Mouse (Mus musculus) midbrain, embryonic 10.5 days (tissue): ENCODE data around the gene H2-T24. TPM values are rescaled to one million over a fixed set of nuclear protein-coding genes. Genes with fewer than 3 reads are reported as not detected.
"Not testable (repeated sequence)": the region's sequence is repeated elsewhere in the genome, so short reads cannot be mapped to it uniquely, and the experiment has no call there.

Experiments
- DNase-seq: peaks from one replicate; pipeline ENCODE4 v3.0.0-alpha.2; 2017; ENCODE audit warnings: low spot score
- H3K27ac ChIP-seq: fragments of 300-500 bp; sonication (generic); replicated peaks from 2 replicates; pipeline ENCODE4 v1.5.1; 2016; ENCODE audit warnings: mild to moderate bottlenecking
- H3K27me3 ChIP-seq: fragments of 300-500 bp; sonication (generic); 2 replicates; pipeline ENCODE4 v1.6.1; 2016; ENCODE audit warnings: low read depth, mild to moderate bottlenecking; ENCODE audit not compliant: poor library complexity, severe bottlenecking
- H3K36me3 ChIP-seq: fragments of 300-500 bp; sonication (generic); 2 replicates; pipeline ENCODE4 v1.6.1; 2016; ENCODE audit warnings: mild to moderate bottlenecking, moderate library complexity
- H3K4me1 ChIP-seq: fragments of 300-500 bp; sonication (generic); 2 replicates; pipeline ENCODE4 v1.6.1; 2016
- H3K4me3 ChIP-seq: fragments of 300-500 bp; sonication (generic); 2 replicates; pipeline ENCODE4 v1.5.1; 2016; ENCODE audit warnings: mild to moderate bottlenecking, moderate library complexity
- H3K9me3 ChIP-seq: fragments of 300-500 bp; sonication (generic); replicated peaks from 2 replicates; pipeline ENCODE4 v1.6.1; 2016; ENCODE audit warnings: mild to moderate bottlenecking
- WGBS: fragments of 180-500 bp; shearing (Covaris S2); methylation state at CpG from one replicate; pipeline ENCODE4 v1.1.7; 2016; 5-methylcytosine and 5-hydroxymethylcytosine counted together
- polyA plus RNA-seq: library from polyadenylated mRNA; unstranded; fragments of >200 nt; fragmentation: Nextera tagmentation; extraction: Ambion mirVana; gene quantifications from 2 replicates; pipeline ENCODE4 v1.2.1, GENCODE M21; 2016

Gene H2-T24
- polyA plus RNA-seq, 1 experiment from 2014 or later: 4.4 TPM

DNA sequence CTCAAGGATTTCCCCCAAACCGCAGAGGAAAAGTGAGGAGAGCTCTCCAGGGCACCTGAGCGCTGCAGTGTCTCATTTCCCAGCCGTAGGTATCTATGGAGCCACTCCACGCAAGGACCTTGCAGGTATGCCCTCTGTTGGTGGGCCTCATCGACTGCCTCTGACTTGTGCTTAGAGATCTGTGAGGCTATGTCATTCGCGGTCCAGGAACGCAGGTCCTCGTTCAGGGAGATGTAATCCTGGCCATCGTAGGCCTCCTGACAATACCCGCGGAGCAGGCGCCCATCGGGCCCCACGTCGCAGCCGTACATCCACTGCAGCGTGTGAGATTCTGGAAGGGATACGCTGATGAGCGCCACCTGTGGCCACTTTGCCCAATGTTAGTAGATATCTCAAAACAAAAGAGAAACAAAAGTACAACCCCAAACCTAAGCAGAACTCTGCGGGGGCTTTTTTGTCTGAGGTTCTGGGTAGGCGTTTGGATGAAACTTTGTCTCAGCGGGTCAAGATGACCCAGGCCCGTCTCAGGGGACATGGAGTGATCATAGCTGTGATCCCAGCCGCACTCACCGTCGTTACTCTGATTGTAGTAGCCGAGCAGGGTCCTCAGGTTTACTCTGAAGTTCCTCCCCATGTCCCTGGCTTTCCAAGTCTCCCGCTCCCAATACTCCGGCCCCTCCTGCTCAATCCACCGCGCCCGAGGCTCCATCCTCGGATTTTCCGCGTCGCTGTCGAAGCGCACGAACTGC is 11.4 kb upstream of the H2-T24 start:
- not testable (repeated sequence) for H3K9me3 ChIP-seq, H3K36me3 ChIP-seq, H3K27me3 ChIP-seq
- WGBS: 2% methylated on average over 40 of the region's 40 CpGs
- Histone ChIP-seq H3K27ac (peak overlapping the region; percentile 73), H3K4me3 (peak overlapping the region; percentile 61), H3K4me1 (peaks cover 15% of the 10 kb centered on the region)
- peak; percentile 42 for DNase-seq

DNA sequence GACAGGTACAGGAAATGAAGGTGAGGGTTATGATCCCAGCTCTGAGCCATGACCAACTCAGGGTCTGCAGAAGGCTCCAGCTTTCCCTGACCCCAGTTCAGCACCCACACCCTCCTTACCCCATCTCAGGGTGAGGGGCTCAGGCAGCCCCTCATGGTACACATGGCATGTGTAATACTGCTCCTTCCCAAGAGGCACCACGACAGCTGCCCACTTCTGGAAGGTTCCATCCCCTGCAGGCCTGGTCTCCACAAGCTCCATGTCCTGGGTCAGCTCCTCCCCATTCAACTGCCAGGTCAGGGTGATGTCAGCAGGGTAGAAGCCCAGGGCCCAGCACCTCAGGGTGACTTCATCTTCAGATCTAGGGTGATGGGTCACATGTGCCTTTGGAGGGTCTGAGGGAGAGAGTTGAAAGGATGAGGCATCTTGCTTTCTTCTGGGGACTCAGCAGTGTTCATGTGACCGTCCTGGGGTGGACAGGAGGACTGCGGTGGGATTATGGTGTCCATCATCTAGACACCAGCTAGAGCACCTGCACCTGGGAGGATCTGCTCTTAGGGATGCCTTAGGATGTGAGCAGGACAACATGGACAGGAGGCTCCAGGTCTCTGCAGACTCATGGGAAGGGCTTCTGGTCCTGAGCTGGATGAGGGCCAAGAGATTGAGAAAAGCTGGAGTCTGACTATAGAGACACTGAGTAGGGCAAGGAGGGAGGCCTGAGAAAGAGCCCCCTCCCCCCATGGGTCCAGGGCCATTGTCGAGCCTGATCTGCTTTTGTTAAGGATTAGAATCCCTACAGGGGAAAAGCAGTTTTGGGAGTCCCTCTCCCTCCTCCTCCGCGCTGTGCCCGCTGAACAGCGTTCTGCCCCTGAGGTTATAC is 10.6 kb upstream of the H2-T24 start:
- 41% methylated on average over 8 of the region's 8 CpGs for WGBS
- peak overlapping the region; percentile 61 for H3K4me3 ChIP-seq
- not testable (repeated sequence) for DNase-seq

DNA sequence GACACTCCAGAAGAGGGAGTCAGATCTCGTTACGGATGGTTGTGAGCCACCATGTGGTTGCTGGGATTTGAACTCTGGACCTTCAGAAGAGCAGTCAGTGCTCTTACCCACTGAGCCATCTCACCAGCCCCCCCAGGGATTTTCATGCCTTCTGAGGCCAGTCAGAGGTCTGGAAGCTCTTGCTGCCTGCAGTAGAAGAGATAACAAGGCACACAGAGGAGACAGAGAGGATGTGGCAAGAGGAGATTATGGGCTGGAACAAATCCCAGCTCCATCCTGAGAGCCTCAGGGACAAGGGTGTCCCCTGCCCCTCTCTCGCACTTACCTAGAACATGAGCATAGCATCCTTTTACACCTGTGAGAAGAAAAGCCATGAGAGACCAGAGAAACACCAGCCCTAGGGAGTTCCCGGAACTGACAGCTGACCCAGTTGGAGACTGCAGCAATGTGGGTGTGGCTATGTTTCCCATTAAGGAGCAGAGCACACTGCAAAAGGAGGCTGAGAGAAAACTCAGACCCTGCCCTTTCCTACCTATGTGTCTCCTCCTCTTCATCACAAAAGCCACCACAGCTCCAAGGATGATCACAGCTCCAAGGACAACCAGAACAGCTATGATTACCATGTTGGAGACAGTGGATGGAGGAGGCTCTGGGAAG is 9.8 kb upstream of the H2-T24 start:
- H3K27me3 ChIP-seq, H3K27ac ChIP-seq, H3K36me3 ChIP-seq, DNase-seq, H3K4me3 ChIP-seq, H3K9me3 ChIP-seq: not testable (repeated sequence)
- WGBS: 93% methylated on average over 4 of the region's 4 CpGs
- H3K4me1 ChIP-seq: peaks cover 17% of the 10 kb centered on the region

More for the DNA sequence above, 10.6 kb upstream of the H2-T24 start:
- Histone ChIP-seq H3K27ac (peak overlapping the region; percentile 46; the same call in 1 of the 2 replicates), H3K4me1 (peaks cover 15% of the 10 kb centered on the region)
- not testable (repeated sequence) for H3K36me3 ChIP-seq, H3K27me3 ChIP-seq, H3K9me3 ChIP-seq

GRCm38 (mm10) chr17:36028879-36029619 is 8.7 kb upstream of the H2-T24 start:
- peaks cover 7% of the 10 kb centered on the region for H3K27me3 ChIP-seq
- no peak overlapping the region for H3K27ac ChIP-seq
- no peak for DNase-seq
- no peaks in the 10 kb centered on the region for H3K36me3 ChIP-seq
- no peak overlapping the region for H3K4me3 ChIP-seq
- peaks cover 18% of the 10 kb centered on the region for H3K4me1 ChIP-seq
- WGBS: 79% methylated on average over 7 of the region's 7 CpGs
- no peaks in the 10 kb centered on the region for H3K9me3 ChIP-seq

DNA sequence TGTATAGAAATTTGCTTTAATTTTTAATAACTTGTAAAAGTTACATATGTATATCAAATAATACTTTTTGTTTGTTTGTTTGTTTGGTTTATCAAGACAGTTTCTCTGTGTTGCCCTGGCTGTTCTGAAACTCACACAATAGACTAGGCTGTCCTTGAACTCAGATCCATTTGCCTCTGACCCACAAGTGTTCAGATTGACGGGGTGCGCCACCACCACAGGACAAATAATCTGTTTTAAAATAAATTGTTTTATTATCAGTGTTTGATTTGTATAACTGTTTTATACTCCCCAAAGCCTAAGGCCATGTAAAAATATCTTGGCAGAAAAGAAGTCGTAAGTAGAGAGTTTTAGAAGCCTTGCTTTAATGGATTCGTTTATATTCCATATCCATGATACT is 7.3 kb upstream of the H2-T24 start:
- Histone ChIP-seq H3K27me3 (peaks cover 7% of the 10 kb centered on the region), H3K4me3 (no peak overlapping the region), H3K27ac (no peak overlapping the region), H3K4me1 (peaks cover 18% of the 10 kb centered on the region), H3K9me3 (no peaks in the 10 kb centered on the region), H3K36me3 (no peaks in the 10 kb centered on the region)
- DNase-seq: no peak
- WGBS: 93% methylated on average over 4 of the region's 4 CpGs

DNA sequence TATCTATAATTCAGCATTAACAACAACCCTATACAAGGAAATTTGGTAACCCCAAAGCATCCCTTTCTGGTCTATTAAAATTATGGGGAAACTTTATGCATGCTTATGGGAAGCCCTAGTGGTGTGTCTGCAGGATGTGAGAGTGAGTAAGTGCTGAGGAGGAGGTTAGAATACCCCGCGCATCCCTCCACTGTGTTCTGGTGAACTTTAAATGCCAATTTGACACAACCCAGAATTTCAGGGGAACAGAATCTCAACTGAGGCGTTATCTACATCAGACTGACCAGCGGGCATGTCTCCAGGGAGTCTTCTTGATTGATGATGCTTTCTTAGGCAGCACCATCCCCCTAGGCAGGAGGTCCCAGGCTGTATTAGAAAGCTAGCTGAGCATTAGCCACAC is 5.5 kb upstream of the H2-T24 start:
- WGBS: 95% methylated on average over 4 of the region's 4 CpGs
- no peak overlapping the region for H3K4me3 ChIP-seq

GRCm38 (mm10) chr17:36025197-36025596 is 4.8 kb upstream of the H2-T24 start:
- H3K27ac ChIP-seq: no peak overlapping the region
- 71% methylated on average over 5 of the region's 5 CpGs for WGBS
- DNase-seq: no peak

More for the DNA sequence above, 5.5 kb upstream of the H2-T24 start:
- no peak for DNase-seq
- H3K27ac ChIP-seq: no peak overlapping the region
- H3K4me1 ChIP-seq: peaks cover 10% of the 10 kb centered on the region; the same call in 1 of the 2 replicates
- H3K27me3 ChIP-seq: no peaks in the 10 kb centered on the region
- H3K36me3 ChIP-seq: no peaks in the 10 kb centered on the region
- H3K9me3 ChIP-seq: no peaks in the 10 kb centered on the region

GRCm38 (mm10) chr17:36023710-36024654 is 3.6 kb upstream of the H2-T24 start:
- no peaks in the 10 kb centered on the region for H3K27me3 ChIP-seq
- H3K4me3 ChIP-seq: no peak overlapping the region
- H3K9me3 ChIP-seq: no peaks in the 10 kb centered on the region
- DNase-seq: no peak
- 79% methylated on average over 9 of the region's 9 CpGs for WGBS
- H3K4me1 ChIP-seq: peaks cover 14% of the 10 kb centered on the region
- H3K27ac ChIP-seq: no peak overlapping the region
- H3K36me3 ChIP-seq: no peaks in the 10 kb centered on the region

More at GRCm38 (mm10) chr17:36025197-36025596, 4.8 kb upstream of the H2-T24 start:
- Histone ChIP-seq H3K36me3 (no peaks in the 10 kb centered on the region), H3K27me3 (no peaks in the 10 kb centered on the region), H3K4me1 (peaks cover 17% of the 10 kb centered on the region), H3K4me3 (no peak overlapping the region), H3K9me3 (no peaks in the 10 kb centered on the region)

DNA sequence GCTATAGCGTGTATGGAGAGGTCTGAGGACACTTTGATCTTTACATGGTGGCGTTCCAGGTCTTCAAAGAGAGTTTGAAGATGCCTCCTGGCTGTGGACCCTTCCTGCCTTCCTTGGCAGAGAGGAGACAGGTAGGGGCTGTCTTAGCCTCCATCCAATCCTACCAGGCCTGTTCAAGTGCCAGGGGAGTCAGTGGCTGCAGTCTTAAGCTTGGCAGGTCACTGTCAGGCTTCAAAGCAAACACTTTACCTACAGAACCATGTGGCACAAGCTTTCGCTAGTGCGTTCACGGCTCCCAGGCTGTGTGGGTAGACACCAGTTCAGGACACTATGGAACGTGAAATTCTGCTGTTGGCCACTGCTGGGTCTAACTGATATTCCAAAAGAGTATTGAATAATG is 2.6 kb upstream of the H2-T24 start:
- no peaks in the 10 kb centered on the region for H3K9me3 ChIP-seq
- no peak overlapping the region for H3K27ac ChIP-seq
- H3K27me3 ChIP-seq: no peaks in the 10 kb centered on the region
- H3K36me3 ChIP-seq: no peaks in the 10 kb centered on the region
- peaks cover 14% of the 10 kb centered on the region for H3K4me1 ChIP-seq
- 92% methylated on average over 6 of the region's 6 CpGs for WGBS
- no peak for DNase-seq
- no peak overlapping the region for H3K4me3 ChIP-seq

DNA sequence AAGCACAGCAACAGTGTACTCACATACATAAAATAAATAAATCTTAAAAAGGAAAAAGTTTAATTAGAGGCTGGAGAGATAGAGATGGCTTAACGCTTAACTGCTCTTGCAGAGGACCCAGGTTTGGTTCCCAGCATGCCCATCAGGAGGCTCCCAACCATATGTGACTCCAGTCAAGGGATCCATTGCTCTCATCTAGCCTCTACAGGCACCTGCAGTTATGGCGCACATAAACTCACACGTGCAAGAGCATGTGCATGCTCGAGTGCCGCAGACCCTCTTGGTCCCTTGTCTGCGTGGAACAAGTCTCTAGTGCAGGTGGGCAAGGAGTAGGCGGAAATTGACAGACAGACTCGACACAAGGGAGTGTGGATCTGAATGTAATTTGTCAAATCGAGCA is 1.7 kb upstream of the H2-T24 start:
- H3K27me3 ChIP-seq: no peaks in the 10 kb centered on the region
- H3K4me1 ChIP-seq: peaks cover 14% of the 10 kb centered on the region
- no peak overlapping the region for H3K27ac ChIP-seq
- WGBS: 94% methylated on average over 9 of the region's 9 CpGs
- DNase-seq: no peak
- H3K36me3 ChIP-seq: no peaks in the 10 kb centered on the region
- no peak overlapping the region for H3K4me3 ChIP-seq
- no peaks in the 10 kb centered on the region for H3K9me3 ChIP-seq

GRCm38 (mm10) chr17:36021309-36021708 is 949 bp upstream of the H2-T24 start:
- H3K27me3 ChIP-seq: no peaks in the 10 kb centered on the region
- peaks cover 14% of the 10 kb centered on the region for H3K4me1 ChIP-seq
- H3K36me3 ChIP-seq: no peaks in the 10 kb centered on the region
- H3K4me3 ChIP-seq: no peak overlapping the region
- DNase-seq: no peak
- 81% methylated on average over 1 of the region's 1 CpGs for WGBS
- H3K27ac ChIP-seq: no peak overlapping the region
- no peaks in the 10 kb centered on the region for H3K9me3 ChIP-seq
